Mouse (Mus musculus) cortical plate, adult 2 months (tissue): ENCODE results near the gene Myh10. TPM values are rescaled to one million over a fixed set of nuclear protein-coding genes. Genes with fewer than 3 reads are reported as not detected.

ENCODE experiments used
- H3K27ac ChIP-seq: fragments of 200-500 bp; 2 replicates; pipeline ENCODE4 v1.5.1; 2012; ENCODE audit warnings: low read length, control low read depth, inconsistent platforms; ENCODE audit not compliant: insufficient read depth
- H3K4me1 ChIP-seq: fragments of 200-500 bp; 2 replicates; pipeline ENCODE4 v1.6.1; 2011; ENCODE audit warnings: low read length; ENCODE audit not compliant: control insufficient read depth, insufficient read depth
- H3K4me3 ChIP-seq: fragments of 200-500 bp; 2 replicates; pipeline ENCODE4 v1.5.1; 2011; ENCODE audit warnings: mild to moderate bottlenecking, low read length, control low read depth; ENCODE audit not compliant: insufficient read depth
- CTCF ChIP-seq: fragments of 200-500 bp; IDR thresholded peaks from 2 replicates; pipeline ENCODE4 v1.5.1; 2011; ENCODE audit warnings: mild to moderate bottlenecking, control low read depth, low read length; ENCODE audit not compliant: insufficient read depth; ENCODE audit errors: extremely low read depth
- POLR2A ChIP-seq: fragments of 200-500 bp; IDR thresholded peaks from 2 replicates; pipeline ENCODE4 v1.6.1; 2011; ENCODE audit warnings: mild to moderate bottlenecking, low read length, control low read depth; ENCODE audit not compliant: insufficient read depth; ENCODE audit errors: extremely low read depth
- polyA plus RNA-seq: library from polyadenylated mRNA; depleted of rRNA; stranded (reverse); fragments of >200 nt; gene quantifications from 2 replicates; pipeline ENCODE4 v1.2.3, GENCODE M21; 2012

The Myh10 gene
- polyA plus RNA-seq, 1 experiment = 140 TPM

- Histone ChIP-seq H3K4me3 (no peak overlapping the region), H3K4me1 (peaks cover 5% of the 10 kb centered on the region), H3K27ac (no peak overlapping the region)
- no peak for TF ChIP-seq POLR2A
- TF ChIP-seq CTCF = no peak
Measured at GRCm38 (mm10) chr11:68672270-68672970, 18.9 kb upstream of the Myh10 start.

- TF ChIP-seq CTCF (no peak), POLR2A (no peak)
- Histone ChIP-seq H3K4me3 (no peak overlapping the region), H3K27ac (no peak overlapping the region), H3K4me1 (peaks cover 5% of the 10 kb centered on the region)
Measured at GRCm38 (mm10) chr11:68674071-68674470, 17.3 kb upstream of the Myh10 start.

GRCm38 (mm10) chr11:68674643-68675042, 16.7 kb upstream of the Myh10 start:
- no peak overlapping the region for H3K4me3 ChIP-seq
- TF ChIP-seq CTCF = no peak
- no peak for TF ChIP-seq POLR2A
- peaks cover 5% of the 10 kb centered on the region for H3K4me1 ChIP-seq
- H3K27ac ChIP-seq = no peak overlapping the region

GRCm38 (mm10) chr11:68675274-68675673, 16.1 kb upstream of the Myh10 start:
- no peak overlapping the region for H3K4me3 ChIP-seq
- no peak for TF ChIP-seq CTCF
- TF ChIP-seq POLR2A = no peak
- H3K4me1 ChIP-seq = peaks cover 5% of the 10 kb centered on the region
- H3K27ac ChIP-seq = no peak overlapping the region

- TF ChIP-seq POLR2A (no peak), CTCF (no peak)
- H3K4me1 ChIP-seq = no peaks in the 10 kb centered on the region
- no peak overlapping the region for H3K27ac ChIP-seq
- H3K4me3 ChIP-seq = no peak overlapping the region
Measured at GRCm38 (mm10) chr11:68681254-68681839, 10.0 kb upstream of the Myh10 start.

GRCm38 (mm10) chr11:68682136-68682806, 9.1 kb upstream of the Myh10 start:
- no peak for TF ChIP-seq POLR2A
- TF ChIP-seq CTCF = no peak
- H3K4me1 ChIP-seq = no peaks in the 10 kb centered on the region
- H3K4me3 ChIP-seq = no peak overlapping the region
- no peak overlapping the region for H3K27ac ChIP-seq

GRCm38 (mm10) chr11:68686001-68686400, 5.4 kb upstream of the Myh10 start:
- Histone ChIP-seq H3K27ac (no peak overlapping the region), H3K4me1 (no peaks in the 10 kb centered on the region), H3K4me3 (no peak overlapping the region)
- no peak for TF ChIP-seq POLR2A
- no peak for TF ChIP-seq CTCF

GRCm38 (mm10) chr11:68689304-68689703, 2.1 kb upstream of the Myh10 start:
- H3K27ac ChIP-seq = no peak overlapping the region
- no peak for TF ChIP-seq CTCF
- TF ChIP-seq POLR2A = no peak

GRCm38 (mm10) chr11:68690465-68690864, 894 bp upstream of the Myh10 start:
- TF ChIP-seq CTCF (no peak), POLR2A (no peak)
- no peak overlapping the region for H3K27ac ChIP-seq
- peaks cover 1% of the 10 kb centered on the region; the same call in 1 of the 2 replicates for H3K4me1 ChIP-seq
- H3K4me3 ChIP-seq = no peak overlapping the region; the same call in 1 of the 2 replicates

More at GRCm38 (mm10) chr11:68689304-68689703, 2.1 kb upstream of the Myh10 start:
- no peaks in the 10 kb centered on the region for H3K4me1 ChIP-seq
- no peak overlapping the region for H3K4me3 ChIP-seq

GRCm38 (mm10) chr11:68692010-68692692, 792 bp downstream of the Myh10 start:
- H3K4me3 ChIP-seq = peak overlapping the region; percentile 96
- peaks cover 1% of the 10 kb centered on the region; the same call in 1 of the 2 replicates for H3K4me1 ChIP-seq
- TF ChIP-seq CTCF (no peak), POLR2A (peak; percentile 92)
- H3K27ac ChIP-seq = peak overlapping the region; percentile 75
